Mouse (Mus musculus): ENCODE results near the gene Sash1. TPM values are rescaled to one million over a fixed set of nuclear protein-coding genes. Genes with fewer than 3 reads are reported as not detected.

The Sash1 gene
- total RNA-seq, 2 experiments from 2014 or later, result 0.38 to 1.6 TPM

- no peak for ATAC-seq (replicated peaks; ENCODE audit: low FRiP score, poor library complexity, severe bottlenecking)
Measured at GRCm38 (mm10) chr10:8903086-8903485, 17.2 kb upstream of the Sash1 start.

- ATAC-seq (replicated peaks; ENCODE audit: low FRiP score, poor library complexity, severe bottlenecking), result no peak
Measured at GRCm38 (mm10) chr10:8902412-8902811, 16.5 kb upstream of the Sash1 start.

GRCm38 (mm10) chr10:8898831-8899511 is 13.1 kb upstream of the Sash1 start:
- ATAC-seq (replicated peaks; ENCODE audit: low FRiP score, poor library complexity, severe bottlenecking), result no peak

GRCm38 (mm10) chr10:8898099-8898777 is 12.4 kb upstream of the Sash1 start:
- ATAC-seq (replicated peaks; ENCODE audit: low FRiP score, poor library complexity, severe bottlenecking), result no peak

- no peak for ATAC-seq (replicated peaks; ENCODE audit: low FRiP score, poor library complexity, severe bottlenecking)
Measured at GRCm38 (mm10) chr10:8894965-8895515, 9.2 kb upstream of the Sash1 start.

- no peak for ATAC-seq (replicated peaks; ENCODE audit: low FRiP score, poor library complexity, severe bottlenecking)
Measured at GRCm38 (mm10) chr10:8890511-8890910, 4.6 kb upstream of the Sash1 start.

GRCm38 (mm10) chr10:8889341-8889740 is 3.5 kb upstream of the Sash1 start:
- ATAC-seq (replicated peaks; ENCODE audit: low FRiP score, poor library complexity, severe bottlenecking), result no peak

GRCm38 (mm10) chr10:8886528-8886854 is 621 bp upstream of the Sash1 start:
- no peak for ATAC-seq (replicated peaks; ENCODE audit: low FRiP score, poor library complexity, severe bottlenecking)

- ATAC-seq (replicated peaks; ENCODE audit: low FRiP score, poor library complexity, severe bottlenecking), result no peak
Measured at GRCm38 (mm10) chr10:8885201-8885600, 669 bp downstream of the Sash1 start.

- ATAC-seq (replicated peaks; ENCODE audit: low FRiP score, poor library complexity, severe bottlenecking), result no peak
Measured at GRCm38 (mm10) chr10:8884565-8884964, 1.3 kb downstream of the Sash1 start.

GRCm38 (mm10) chr10:8883686-8884085 is 2.2 kb downstream of the Sash1 start:
- ATAC-seq (replicated peaks; ENCODE audit: low FRiP score, poor library complexity, severe bottlenecking), result no peak

- no peak for ATAC-seq (replicated peaks; ENCODE audit: low FRiP score, poor library complexity, severe bottlenecking)
Measured at GRCm38 (mm10) chr10:8881736-8882135, 4.1 kb downstream of the Sash1 start.

GRCm38 (mm10) chr10:8880950-8881675 is 4.8 kb downstream of the Sash1 start:
- ATAC-seq (replicated peaks; ENCODE audit: low FRiP score, poor library complexity, severe bottlenecking), result no peak

- ATAC-seq (replicated peaks; ENCODE audit: low FRiP score, poor library complexity, severe bottlenecking), result no peak
Measured at GRCm38 (mm10) chr10:8878824-8879223, 7.0 kb downstream of the Sash1 start.

GRCm38 (mm10) chr10:8878381-8878780 is 7.5 kb downstream of the Sash1 start:
- no peak for ATAC-seq (replicated peaks; ENCODE audit: low FRiP score, poor library complexity, severe bottlenecking)

GRCm38 (mm10) chr10:8873631-8874370 is 12.1 kb downstream of the Sash1 start:
- no peak for ATAC-seq (replicated peaks; ENCODE audit: low FRiP score, poor library complexity, severe bottlenecking)

GRCm38 (mm10) chr10:8872788-8873187 is 13.1 kb downstream of the Sash1 start:
- no peak for ATAC-seq (replicated peaks; ENCODE audit: low FRiP score, poor library complexity, severe bottlenecking)

GRCm38 (mm10) chr10:8871935-8872334 is 13.9 kb downstream of the Sash1 start:
- ATAC-seq (replicated peaks; ENCODE audit: low FRiP score, poor library complexity, severe bottlenecking), result no peak

- no peak for ATAC-seq (replicated peaks; ENCODE audit: low FRiP score, poor library complexity, severe bottlenecking)
Measured at GRCm38 (mm10) chr10:8870368-8870767, 15.5 kb downstream of the Sash1 start.

GRCm38 (mm10) chr10:8866062-8866642 is 19.7 kb downstream of the Sash1 start:
- no peak for ATAC-seq (replicated peaks; ENCODE audit: low FRiP score, poor library complexity, severe bottlenecking)

Data from erythroblast, adult 5-6 weeks (primary cell).